Mouse (Mus musculus): ENCODE measurements around the gene Nrcam.

Nrcam gene

GRCm38 (mm10) chr12:44422154-44422866 lies 93.6 kb downstream of the Nrcam start:
- POLR2A ChIA-PET, result no interaction called here

GRCm38 (mm10) chr12:44422867-44423255 lies 94.2 kb downstream of the Nrcam start:
- POLR2A ChIA-PET, result no interaction called here

More at GRCm38 (mm10) chr12:44422154-44422866, 93.6 kb downstream of the Nrcam start:
- CTCF ChIA-PET, result no interaction called here

DNA sequence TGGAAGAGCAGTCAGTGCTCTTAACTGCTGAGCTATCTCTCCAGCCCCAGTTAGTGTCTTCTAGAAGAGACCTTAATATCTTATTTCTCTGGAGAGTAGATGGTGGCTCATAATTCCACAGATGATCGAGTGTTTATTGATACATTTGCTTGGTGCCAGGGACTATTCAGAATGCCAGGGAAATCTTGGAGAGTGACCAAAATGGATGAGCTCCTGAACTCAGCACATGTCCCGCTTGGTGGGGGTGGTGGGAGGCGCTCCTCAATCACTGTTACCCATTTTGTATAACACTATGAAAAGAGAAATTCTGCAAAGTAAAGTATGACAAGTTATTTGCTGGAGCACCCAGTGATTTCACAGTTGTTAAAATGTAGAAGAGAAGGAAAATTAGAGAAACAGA lies 95.3 kb downstream of the Nrcam start:
- CTCF ChIA-PET, result no interaction called here
- POLR2A ChIA-PET, result interaction anchor here in 1 of 4 experiments (0.6 kb wide), 1 partner anchor 134 kb away, joined by 3 read pairs; no protein-coding TSS in a partner anchor

More at GRCm38 (mm10) chr12:44422867-44423255, 94.2 kb downstream of the Nrcam start:
- CTCF ChIA-PET, result no interaction called here

- POLR2A ChIA-PET, result no interaction called here
- CTCF ChIA-PET, result no interaction called here
Measured at GRCm38 (mm10) chr12:44425040-44425439, 96.4 kb downstream of the Nrcam start.

- ChIA-PET CTCF (no interaction called here), POLR2A (no interaction called here)
Measured at GRCm38 (mm10) chr12:44430335-44430734, 101.7 kb downstream of the Nrcam start.

GRCm38 (mm10) chr12:44430996-44431395 lies 102.3 kb downstream of the Nrcam start:
- CTCF ChIA-PET, result interaction anchor here in 1 of 4 experiments (0.6 kb wide), 1 partner anchor 117 kb away, joined by 3 read pairs; no protein-coding TSS in a partner anchor
- POLR2A ChIA-PET, result no interaction called here

- CTCF ChIA-PET, result no interaction called here
- POLR2A ChIA-PET, result no interaction called here
Measured at GRCm38 (mm10) chr12:44432727-44433126, 104.0 kb downstream of the Nrcam start.

GRCm38 (mm10) chr12:44437046-44437827 lies 108.6 kb downstream of the Nrcam start:
- POLR2A ChIA-PET, result interaction anchor here in 1 of 4 experiments (1.1 kb wide), 1 partner anchor 94 kb away, joined by 4 read pairs; no protein-coding TSS in a partner anchor
- CTCF ChIA-PET, result interaction anchor here in 2 of 4 experiments (0.5 kb wide), 2 partner anchors 166 to 568 kb away, joined by 3 to 4 read pairs; no protein-coding TSS in a partner anchor

- ChIA-PET CTCF (no interaction called here), POLR2A (no interaction called here)
Measured at GRCm38 (mm10) chr12:44438884-44439283, 110.2 kb downstream of the Nrcam start.

DNA sequence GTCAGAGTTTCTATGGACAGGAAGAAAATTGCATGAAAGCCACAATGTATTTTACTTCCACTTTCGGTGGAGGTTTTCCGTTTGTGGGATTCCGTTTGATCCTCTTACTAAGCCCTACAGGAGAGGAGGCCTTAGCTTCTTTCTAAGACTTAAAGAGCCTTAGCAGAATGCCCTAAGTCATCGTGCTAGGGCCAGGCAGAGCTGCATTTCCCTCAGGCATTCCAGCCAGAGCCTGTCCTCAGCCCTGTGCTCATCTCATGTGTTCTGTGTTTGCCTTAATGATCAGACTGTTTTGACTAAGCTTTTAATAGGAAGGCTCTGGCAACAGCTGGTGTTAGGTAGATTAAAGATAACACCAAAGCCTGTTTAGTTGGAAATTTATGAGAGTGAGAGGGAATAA lies 111.5 kb downstream of the Nrcam start:
- ChIA-PET POLR2A (no interaction called here), CTCF (no interaction called here)

GRCm38 (mm10) chr12:44450930-44451329 lies 122.2 kb downstream of the Nrcam start:
- CTCF ChIA-PET, result interaction anchor here in 1 of 4 experiments (1.2 kb wide), 1 partner anchor 23 kb away, joined by 4 read pairs; no protein-coding TSS in a partner anchor
- POLR2A ChIA-PET, result interaction anchor here in 1 of 4 experiments (1.6 kb wide), 1 partner anchor 120 kb away, joined by 5 read pairs; no protein-coding TSS in a partner anchor

GRCm38 (mm10) chr12:44451742-44452141 lies 123.1 kb downstream of the Nrcam start:
- CTCF ChIA-PET, result interaction anchor here in 2 of 4 experiments (0.7 to 1.2 kb wide), 2 partner anchors 22 to 73 kb away, joined by 3 to 4 read pairs; no protein-coding TSS in a partner anchor

DNA sequence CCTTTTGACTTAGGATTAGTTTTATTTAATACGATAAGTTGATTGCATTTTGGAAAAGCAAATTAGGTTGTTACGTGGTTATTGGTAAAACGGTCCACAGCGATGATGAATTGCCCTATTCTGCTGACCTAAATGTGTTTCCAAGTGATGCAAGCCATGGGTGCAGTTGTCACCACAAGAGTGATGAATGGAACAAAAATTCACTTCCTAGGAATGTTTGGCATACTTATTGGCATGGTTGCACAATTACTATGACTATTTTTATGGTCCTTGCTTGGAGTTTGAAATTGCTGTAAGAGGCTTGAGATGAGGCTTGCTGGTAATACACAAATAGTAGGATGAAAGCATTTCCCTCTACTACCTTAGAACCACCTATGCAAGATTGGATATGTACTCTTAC lies 125.1 kb downstream of the Nrcam start:
- ChIA-PET POLR2A (no interaction called here), CTCF (no interaction called here)

More at GRCm38 (mm10) chr12:44451742-44452141, 123.1 kb downstream of the Nrcam start:
- POLR2A ChIA-PET, result interaction anchor here in 1 of 4 experiments (0.6 kb wide), 1 partner anchor 36 kb away, joined by 3 read pairs; no protein-coding TSS in a partner anchor

- POLR2A ChIA-PET, result no interaction called here
- CTCF ChIA-PET, result no interaction called here
Measured at GRCm38 (mm10) chr12:44457961-44458360, 129.3 kb downstream of the Nrcam start.

GRCm38 (mm10) chr12:44462436-44462835 lies 133.8 kb downstream of the Nrcam start:
- POLR2A ChIA-PET, result no interaction called here
- CTCF ChIA-PET, result no interaction called here

- CTCF ChIA-PET, result no interaction called here
- POLR2A ChIA-PET, result no interaction called here
Measured at GRCm38 (mm10) chr12:44462976-44463375, 134.3 kb downstream of the Nrcam start.

DNA sequence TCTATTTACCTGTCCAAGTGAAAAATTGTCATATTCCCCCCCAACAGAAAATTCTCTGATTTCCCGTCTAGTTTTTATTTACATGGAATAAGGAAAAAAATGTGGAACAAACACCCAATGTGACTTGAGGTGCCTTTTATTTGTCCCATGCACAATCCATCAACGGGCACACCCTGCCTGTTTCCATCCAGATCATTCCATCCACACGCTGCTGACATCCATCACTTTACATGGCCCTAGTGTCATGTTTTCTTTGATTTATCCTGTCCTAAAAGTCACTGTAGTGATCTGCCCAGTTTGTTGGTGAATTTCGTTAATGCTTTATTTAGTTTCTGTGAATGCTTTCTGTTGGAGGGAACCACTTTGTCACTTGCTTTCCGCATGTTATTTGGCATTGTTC lies 142.4 kb downstream of the Nrcam start:
- CTCF ChIA-PET, result no interaction called here

GRCm38 (mm10) chr12:44475355-44475754 lies 146.7 kb downstream of the Nrcam start:
- ChIA-PET POLR2A (no interaction called here), CTCF (no interaction called here)

More for the DNA sequence above, 142.4 kb downstream of the Nrcam start:
- POLR2A ChIA-PET, result no interaction called here

DNA sequence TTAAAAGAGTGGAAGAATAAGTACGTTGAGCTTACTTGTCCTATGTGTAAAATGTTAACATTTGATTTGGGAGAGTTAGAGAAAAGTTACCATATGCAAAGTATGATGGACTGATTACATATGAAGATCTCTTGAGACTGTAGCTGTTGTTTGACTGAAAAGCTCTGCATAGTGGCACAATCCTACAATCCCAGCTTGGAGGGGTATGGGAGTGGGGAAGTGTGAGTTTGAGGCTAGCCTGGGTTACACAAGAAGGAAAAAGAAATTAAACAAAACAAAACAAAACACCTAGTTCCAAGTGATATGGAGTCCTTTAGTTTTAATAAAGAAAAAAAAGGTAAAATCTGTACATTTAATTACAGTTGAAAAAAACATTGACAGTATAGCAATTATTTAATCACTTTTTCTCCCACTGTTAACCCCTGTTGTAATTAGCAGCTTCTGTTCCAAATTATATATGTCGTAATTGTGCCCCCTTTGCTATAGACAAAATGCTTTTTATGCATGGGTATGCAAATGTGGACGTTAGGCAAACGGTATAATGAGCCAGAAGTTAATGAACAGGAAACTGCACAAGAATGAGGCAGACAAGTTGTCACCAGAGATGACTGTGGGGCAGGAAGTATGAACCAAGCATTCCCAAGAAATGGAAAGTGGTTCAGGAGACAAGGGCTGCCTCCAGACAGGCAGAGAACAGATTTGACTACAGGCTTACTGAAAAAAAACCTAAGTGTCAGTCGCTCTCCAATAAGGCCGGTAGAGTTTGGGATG lies 150.8 kb downstream of the Nrcam start:
- ChIA-PET CTCF (no interaction called here), POLR2A (no interaction called here)

DNA sequence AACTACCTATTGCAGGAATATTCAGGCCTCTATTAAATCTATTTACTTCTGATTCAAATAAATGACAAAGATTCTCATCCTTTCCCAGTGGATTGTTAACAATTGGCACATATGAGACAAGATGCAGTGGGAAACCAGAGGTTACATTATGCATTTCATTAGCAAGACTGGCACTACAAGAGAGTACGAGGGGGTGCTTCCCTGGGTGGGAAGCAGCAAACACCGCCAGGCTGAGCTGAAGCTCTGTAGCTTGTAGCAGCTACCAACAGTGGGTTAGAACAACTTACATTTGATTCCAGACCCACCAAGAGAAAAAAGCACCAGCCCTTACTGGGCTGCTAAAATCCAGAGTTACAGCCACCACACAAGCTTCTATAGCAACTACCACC lies 151.3 kb downstream of the Nrcam start:
- ChIA-PET CTCF (no interaction called here), POLR2A (no interaction called here)

All from embryonic stem cell, embryonic (primary cell).